ENCODE assay signal across 14 mouse cellular contexts in genomic region chr1:144085530-144086520, GRCm38 (mm10).
DNase-seq lines count a peak whose midpoint lies in the region; ATAC-seq and TF ChIP-seq lines count a peak whose summit lies in the region.
"Had no signal": no experiment of that assay in that cellular context is flagged by ENCODE, and none has a peak within 500 bp of the region (broad histone marks: within the 10 kb centered on the region; RNA-seq: fewer than 3 reads in every experiment).

No protein-coding gene starts in this region.

- no peak for TF ChIP-seq POLR2A in thymus, adult 2 months (IDR thresholded peaks at IDR 0.05; ENCODE audit: control insufficient read depth, extremely low read depth, insufficient read depth, low read length, poor library complexity)

- no peaks in the 10 kb centered on the region for H3K4me1 ChIP-seq in thymus, adult 2 months (replicated peaks; ENCODE audit: control insufficient read depth, insufficient read depth, low read length)
- H3K4me1 ChIP-seq in limb, embryonic 10.5 days: peaks cover 7% of the 10 kb centered on the region; the same call in 1 of the 2 replicates
- H3K4me1 ChIP-seq: lung, embryonic 15.5 days had no signal

- H3K9me3 ChIP-seq in limb, embryonic 10.5 days (replicated peaks): no peaks in the 10 kb centered on the region
- H3K9me3 ChIP-seq: lung, embryonic 15.5 days had no signal

- no peak overlapping the region for H3K27ac ChIP-seq in thymus, adult 2 months (ENCODE audit: control insufficient read depth, insufficient read depth, low read length)
- H3K27ac ChIP-seq in limb, embryonic 10.5 days: no peak overlapping the region
- H3K27ac ChIP-seq: layer of hippocampus, adult 2 months; lung, embryonic 15.5 days; stomach, postnatal 0 days had no signal

- DNase-seq in thymus, adult 2 months: peak; percentile 8
- no peak for DNase-seq in thymus, adult 18-20 months
- no peak for DNase-seq in urinary bladder, postnatal 4 days (ENCODE audit: low spot score in 2 of 2)
- DNase-seq in limb, embryonic 10.5 days (ENCODE audit: low spot score): no peak
- no peak for DNase-seq in right cerebral cortex, adult 18-20 months
- DNase-seq in gastrocnemius, postnatal 36 days: no peak
- DNase-seq: adrenal gland, postnatal 10 days; cerebellum, postnatal 36 days; gastrocnemius, postnatal 25 days had no signal

- peak; percentile 97 for ATAC-seq in activated CD4-positive, CD25-positive, alpha-beta regulatory T cell, adult 4 months
- peak; percentile 94 for ATAC-seq in megakaryocyte, adult 5-6 weeks (ENCODE audit: poor library complexity, severe bottlenecking)

- no peak overlapping the region for H3K4me3 ChIP-seq in thymus, adult 2 months (ENCODE audit: control insufficient read depth, insufficient read depth, low read length)
- H3K4me3 ChIP-seq in limb, embryonic 10.5 days: no peak overlapping the region
- H3K4me3 ChIP-seq: layer of hippocampus, adult 2 months; lung, embryonic 15.5 days had no signal

- no peaks in the 10 kb centered on the region for H3K36me3 ChIP-seq in thymus, adult 2 months (ENCODE audit: control insufficient read depth, insufficient read depth, low read length)
- H3K36me3 ChIP-seq in limb, embryonic 10.5 days: no peaks in the 10 kb centered on the region
- H3K36me3 ChIP-seq: lung, embryonic 15.5 days had no signal

- no peaks in the 10 kb centered on the region for H3K27me3 ChIP-seq in thymus, adult 2 months (ENCODE audit: control insufficient read depth, insufficient read depth, low read length)
- H3K27me3 ChIP-seq in limb, embryonic 10.5 days (ENCODE audit: low read depth, poor library complexity, severe bottlenecking): no peaks in the 10 kb centered on the region
- H3K27me3 ChIP-seq: lung, embryonic 15.5 days had no signal

- TF ChIP-seq CTCF in thymus, adult 2 months (IDR thresholded peaks at IDR 0.05; ENCODE audit: borderline replicate concordance, control insufficient read depth, extremely low read depth, insufficient read depth, low read length, poor library complexity): no peak

- 71% methylated on average over 6 of the region's 6 CpGs for WGBS in thymus, adult 2 months
- 84% methylated on average over 6 of the region's 6 CpGs for WGBS in limb, embryonic 10.5 days

- intact Hi-C loops in gastrocnemius, postnatal 36 days (cut with DNase I): no loop called here
